Mouse (Mus musculus) neural tube, embryonic 11.5 days (tissue): Measurements from ENCODE around the gene Trabd. TPM values are rescaled to one million over a fixed set of nuclear protein-coding genes. Genes with fewer than 3 reads are reported as not detected.

Source experiments
- ATAC-seq: fragments of 200-750 bp; cut with Nextera tagmentation; 2 replicates; pipeline ENCODE4 v1.8.0; 2017; ENCODE audit warnings: moderate number of reproducible peaks, mild to moderate bottlenecking, moderate TSS enrichment, moderate library complexity; ENCODE audit not compliant: insufficient read depth, low FRiP score, low TSS enrichment
- DNase-seq: peaks from one replicate; pipeline ENCODE4 v3.0.0-alpha.2; 2015; ENCODE audit warnings: low spot score
- H3K27ac ChIP-seq: fragments of 300-500 bp; sonication (generic); 2 replicates; pipeline ENCODE4 v1.5.1; 2014; ENCODE audit warnings: low read depth, mild to moderate bottlenecking, low read length
- H3K27me3 ChIP-seq: fragments of 300-500 bp; sonication (generic); 2 replicates; pipeline ENCODE4 v1.6.1; 2014; ENCODE audit warnings: mild to moderate bottlenecking, low read length, mixed read lengths; ENCODE audit not compliant: control insufficient read depth, insufficient read depth
- H3K36me3 ChIP-seq: fragments of 300-500 bp; sonication (generic); 2 replicates; pipeline ENCODE4 v1.6.1; 2014; ENCODE audit warnings: mild to moderate bottlenecking, low read length, moderate library complexity, mixed read lengths; ENCODE audit not compliant: control insufficient read depth, insufficient read depth
- H3K4me1 ChIP-seq: fragments of 300-500 bp; sonication (generic); 2 replicates; pipeline ENCODE4 v1.6.1; 2014; ENCODE audit warnings: low read length, mixed read lengths; ENCODE audit not compliant: control insufficient read depth, insufficient read depth
- H3K4me2 ChIP-seq: fragments of 300-500 bp; sonication (generic); 2 replicates; pipeline ENCODE4 v1.6.1; 2014; ENCODE audit warnings: low read depth, mild to moderate bottlenecking, moderate library complexity
- H3K4me3 ChIP-seq: fragments of 300-500 bp; sonication (generic); 2 replicates; pipeline ENCODE4 v1.5.1; 2014; ENCODE audit warnings: low read depth, low read length
- H3K9ac ChIP-seq: fragments of 300-500 bp; sonication (generic); 2 replicates; pipeline ENCODE4 v1.6.1; 2014; ENCODE audit warnings: mild to moderate bottlenecking, low read length
- H3K9me3 ChIP-seq: fragments of 300-500 bp; sonication (generic); 2 replicates; pipeline ENCODE4 v1.6.1; 2016; ENCODE audit warnings: low read length; ENCODE audit not compliant: control insufficient read depth
- WGBS: fragments of 180-500 bp; shearing (Covaris S2); extraction: QIAGEN DNeasy Blood & Tissue Kit; methylation state at CpG from one replicate; pipeline ENCODE4 v1.1.7; 2014; 5-methylcytosine and 5-hydroxymethylcytosine counted together
- polyA plus RNA-seq: library from polyadenylated mRNA; unstranded; fragments of >200 nt; fragmentation: Nextera tagmentation; extraction: Ambion mirVana; gene quantifications from 2 replicates; pipeline ENCODE4 v1.2.1, GENCODE M21; 2014

Trabd gene
- polyA plus RNA-seq, 1 experiment from 2014 or later: 53.3 TPM

DNA sequence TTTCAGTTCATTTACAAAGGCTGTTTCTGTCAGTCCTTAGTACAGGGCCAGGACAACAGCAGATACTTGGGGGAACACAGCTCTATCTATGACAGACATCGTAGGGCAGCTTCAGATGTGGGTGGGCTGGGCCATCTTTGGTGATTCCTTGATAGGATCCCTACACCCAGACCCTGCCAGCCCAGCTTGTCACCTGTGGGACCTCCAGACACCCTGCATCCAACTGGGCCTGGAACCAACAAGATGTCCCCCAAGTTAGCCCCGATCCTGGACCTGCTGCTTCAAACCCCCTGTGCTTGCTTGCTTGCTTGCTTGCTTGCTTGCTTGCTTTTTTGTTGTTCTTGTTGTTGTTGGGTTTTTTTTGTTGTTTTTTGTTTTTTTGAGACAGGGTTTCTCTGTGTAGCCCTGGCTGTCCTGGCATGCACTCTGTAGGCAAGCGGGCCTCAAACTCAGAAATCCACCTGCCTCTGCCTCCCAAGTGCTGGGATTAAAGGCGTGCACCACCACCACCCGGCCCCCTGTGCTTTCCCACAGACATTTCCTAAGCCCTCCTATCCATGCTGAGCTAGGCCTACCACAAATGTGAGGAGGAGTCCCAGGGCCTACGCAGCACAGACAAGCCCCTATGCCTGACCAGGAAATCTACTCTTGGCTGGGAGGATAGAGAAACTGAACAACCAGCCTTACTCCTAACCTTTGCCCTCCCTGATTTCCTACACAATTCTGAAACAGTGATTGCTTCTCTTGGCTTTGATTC is 13.0 kb upstream of the Trabd start:
- Histone ChIP-seq H3K4me2 (no peak overlapping the region), H3K4me1 (no peaks in the 10 kb centered on the region; the same call in 1 of the 2 replicates), H3K4me3 (no peak overlapping the region), H3K27me3 (peaks cover 28% of the 10 kb centered on the region), H3K9ac (no peak overlapping the region), H3K9me3 (no peaks in the 10 kb centered on the region), H3K36me3 (no peaks in the 10 kb centered on the region), H3K27ac (no peak overlapping the region)
- no peak for ATAC-seq
- no peak for DNase-seq
- 92% methylated on average over 6 of the region's 6 CpGs for WGBS

DNA sequence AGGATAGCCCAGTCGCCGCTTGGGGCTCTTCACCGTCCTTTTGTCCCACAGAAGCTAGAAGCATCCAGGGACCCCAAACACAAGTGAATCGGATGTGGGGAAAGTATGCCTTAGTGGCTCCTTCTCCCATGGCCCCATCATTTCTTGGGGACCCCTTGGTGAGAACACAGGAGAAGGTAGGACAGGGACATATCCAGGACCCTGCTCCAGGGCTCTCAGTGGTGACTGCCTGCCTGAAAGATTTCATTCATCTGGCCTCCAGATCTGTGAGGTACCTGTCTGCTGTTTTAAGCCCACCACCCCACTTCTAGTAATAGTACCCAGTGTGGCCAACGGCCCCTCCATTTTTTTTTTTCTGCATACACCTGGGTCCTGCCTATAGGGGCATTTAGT is 12.4 kb upstream of the Trabd start:
- H3K27me3 ChIP-seq: peaks cover 34% of the 10 kb centered on the region

DNA sequence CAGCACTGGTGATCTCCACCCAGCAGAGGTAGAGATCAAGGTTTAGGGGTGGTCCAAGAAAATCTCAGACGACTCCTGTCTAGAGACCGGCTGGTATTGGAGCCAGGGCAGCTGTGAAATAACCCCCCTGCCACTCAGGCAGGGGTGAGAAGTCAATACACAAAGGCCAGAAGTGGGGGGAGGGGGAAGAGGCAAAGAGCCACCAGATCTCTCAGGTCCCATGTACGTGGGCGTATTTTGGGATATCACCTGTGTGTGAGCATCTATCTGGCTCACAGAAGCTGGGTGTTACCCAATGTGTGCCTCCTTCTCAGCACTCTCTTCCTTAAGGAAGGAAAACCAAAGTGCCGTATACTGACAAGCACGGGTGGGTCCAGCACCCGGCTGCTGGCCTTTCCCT is 11.9 kb upstream of the Trabd start:
- Histone ChIP-seq H3K4me3 (no peak overlapping the region), H3K36me3 (no peaks in the 10 kb centered on the region), H3K9me3 (no peaks in the 10 kb centered on the region), H3K4me1 (no peaks in the 10 kb centered on the region; the same call in 1 of the 2 replicates), H3K27ac (no peak overlapping the region), H3K9ac (no peak overlapping the region), H3K4me2 (no peak overlapping the region), H3K27me3 (peaks cover 39% of the 10 kb centered on the region)
- 75% methylated on average over 7 of the region's 7 CpGs for WGBS
- no peak for ATAC-seq
- no peak for DNase-seq

More for the DNA sequence above, 12.4 kb upstream of the Trabd start:
- ATAC-seq (no peak), DNase-seq (no peak)
- Histone ChIP-seq H3K4me3 (no peak overlapping the region), H3K9ac (no peak overlapping the region), H3K36me3 (no peaks in the 10 kb centered on the region), H3K9me3 (no peaks in the 10 kb centered on the region), H3K4me1 (no peaks in the 10 kb centered on the region; the same call in 1 of the 2 replicates), H3K4me2 (no peak overlapping the region), H3K27ac (no peak overlapping the region)
- 93% methylated on average over 5 of the region's 5 CpGs for WGBS

DNA sequence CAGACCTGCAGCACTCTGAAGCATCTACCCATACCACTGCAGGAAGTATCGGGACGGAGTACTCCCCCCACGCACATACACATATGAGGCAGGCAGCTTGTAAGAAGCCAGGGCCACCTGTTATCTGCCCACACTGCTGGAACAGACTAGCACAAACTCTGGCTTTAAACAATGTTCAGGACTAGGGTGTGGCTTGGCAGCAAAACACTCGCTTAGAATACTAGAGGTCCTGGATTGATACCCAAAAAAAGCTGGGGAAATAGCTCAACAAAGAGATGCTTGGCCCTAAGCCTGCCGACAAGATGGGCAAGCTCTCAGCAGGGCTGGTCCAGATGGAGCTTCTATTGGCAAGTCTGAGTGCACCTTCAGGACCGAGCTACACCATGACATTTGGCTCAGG is 11.4 kb upstream of the Trabd start:
- Histone ChIP-seq H3K4me1 (no peaks in the 10 kb centered on the region; the same call in 1 of the 2 replicates), H3K27ac (no peak overlapping the region), H3K36me3 (no peaks in the 10 kb centered on the region), H3K9ac (no peak overlapping the region), H3K4me3 (no peak overlapping the region), H3K9me3 (no peaks in the 10 kb centered on the region), H3K27me3 (peaks cover 42% of the 10 kb centered on the region), H3K4me2 (no peak overlapping the region)
- DNase-seq: no peak
- WGBS: 69% methylated on average over 6 of the region's 6 CpGs
- ATAC-seq: no peak

DNA sequence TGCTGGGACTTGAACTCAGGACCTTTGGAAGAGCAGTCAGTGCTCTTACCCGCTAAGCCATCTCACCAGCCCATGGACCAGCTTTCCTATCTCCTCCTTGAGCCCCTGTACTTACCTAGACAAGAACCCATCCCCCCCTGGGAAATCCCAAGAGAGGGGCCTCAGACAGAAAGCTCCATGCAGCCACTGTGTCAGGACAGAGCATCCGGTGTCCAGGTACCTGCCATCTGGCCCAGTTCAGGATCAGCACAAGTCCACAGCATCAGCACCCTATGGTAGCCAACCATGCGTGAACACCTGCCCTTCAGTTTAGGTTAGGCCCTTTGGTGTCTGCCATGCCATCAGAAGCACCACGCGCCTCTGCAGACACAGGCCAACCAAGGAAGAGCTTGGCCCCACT is 10.0 kb upstream of the Trabd start:
- Histone ChIP-seq H3K9me3 (no peaks in the 10 kb centered on the region), H3K9ac (no peak overlapping the region), H3K4me3 (no peak overlapping the region), H3K4me2 (no peak overlapping the region), H3K36me3 (no peaks in the 10 kb centered on the region), H3K4me1 (no peaks in the 10 kb centered on the region; the same call in 1 of the 2 replicates), H3K27ac (no peak overlapping the region), H3K27me3 (peaks cover 43% of the 10 kb centered on the region)
- WGBS: 90% methylated on average over 5 of the region's 5 CpGs
- no peak for DNase-seq
- no peak for ATAC-seq

DNA sequence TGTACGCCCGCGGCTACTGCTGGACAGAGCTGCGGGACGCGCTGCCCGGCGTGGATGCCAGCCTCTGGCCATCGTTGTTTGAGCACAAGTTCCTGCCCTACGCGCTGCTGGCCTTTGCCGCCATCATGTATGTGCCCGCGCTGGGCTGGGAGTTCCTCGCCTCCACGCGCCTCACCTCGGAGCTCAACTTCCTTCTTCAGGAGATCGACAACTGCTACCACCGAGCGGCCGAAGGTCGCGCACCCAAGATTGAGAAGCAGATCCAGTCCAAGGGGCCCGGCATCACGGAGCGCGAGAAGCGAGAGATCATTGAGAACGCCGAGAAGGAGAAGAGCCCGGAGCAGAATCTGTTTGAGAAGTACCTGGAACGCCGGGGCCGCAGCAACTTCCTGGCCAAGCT is 7.3 kb upstream of the Trabd start:
- Histone ChIP-seq H3K9me3 (no peaks in the 10 kb centered on the region), H3K27me3 (peaks cover 35% of the 10 kb centered on the region), H3K27ac (no peak overlapping the region), H3K4me3 (no peak overlapping the region), H3K36me3 (no peaks in the 10 kb centered on the region), H3K4me1 (no peaks in the 10 kb centered on the region; the same call in 1 of the 2 replicates), H3K4me2 (no peak overlapping the region), H3K9ac (no peak overlapping the region)
- DNase-seq: no peak
- 25% methylated on average over 35 of the region's 35 CpGs for WGBS
- no peak for ATAC-seq

DNA sequence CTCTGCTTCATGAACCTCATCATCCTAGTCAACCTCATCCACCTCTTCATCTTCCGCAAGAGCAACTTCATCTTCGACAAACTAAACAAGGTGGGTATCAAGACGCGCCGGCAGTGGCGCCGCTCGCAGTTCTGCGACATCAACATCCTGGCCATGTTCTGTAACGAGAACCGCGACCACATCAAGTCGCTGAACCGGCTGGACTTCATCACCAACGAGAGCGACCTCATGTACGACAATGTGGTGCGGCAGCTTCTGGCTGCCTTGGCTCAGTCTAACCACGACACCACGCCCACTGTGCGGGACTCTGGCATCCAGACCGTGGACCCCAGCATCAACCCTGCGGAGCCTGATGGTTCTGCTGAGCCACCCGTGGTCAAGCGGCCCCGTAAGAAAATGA is 6.7 kb upstream of the Trabd start:
- H3K4me3 ChIP-seq: no peak overlapping the region
- H3K9ac ChIP-seq: no peak overlapping the region
- no peak overlapping the region for H3K4me2 ChIP-seq
- H3K27me3 ChIP-seq: peaks cover 35% of the 10 kb centered on the region
- DNase-seq (no peak), ATAC-seq (no peak)
- no peaks in the 10 kb centered on the region; the same call in 1 of the 2 replicates for H3K4me1 ChIP-seq
- no peak overlapping the region for H3K27ac ChIP-seq
- H3K9me3 ChIP-seq: no peaks in the 10 kb centered on the region
- 30% methylated on average over 26 of the region's 26 CpGs for WGBS
- H3K36me3 ChIP-seq: no peaks in the 10 kb centered on the region

DNA sequence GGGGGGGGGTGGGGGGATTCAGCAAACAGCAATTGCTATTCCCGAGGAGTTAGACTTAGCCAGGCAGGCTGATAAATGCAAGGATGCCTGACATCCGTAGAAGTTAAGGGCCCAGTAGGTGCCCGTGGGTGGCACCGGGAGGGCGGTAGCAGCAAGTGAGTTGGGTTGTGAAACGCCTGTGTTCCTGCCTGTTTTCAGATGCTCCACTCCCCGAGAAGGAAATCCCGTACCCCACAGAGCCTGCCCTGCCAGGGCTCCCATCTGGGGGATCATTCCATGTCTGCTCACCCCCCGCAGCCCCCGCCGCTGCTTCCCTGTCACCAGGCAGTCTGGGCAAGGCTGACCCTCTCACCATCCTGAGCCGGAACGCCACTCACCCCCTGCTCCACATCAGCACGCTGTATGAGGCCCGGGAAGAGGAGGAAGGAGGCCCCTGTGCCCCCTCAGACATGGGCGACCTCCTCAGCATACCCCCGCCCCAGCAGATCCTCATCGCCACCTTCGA is 5.5 kb upstream of the Trabd start:
- H3K27ac ChIP-seq: no peak overlapping the region
- ATAC-seq (no peak), DNase-seq (no peak)
- H3K9me3 ChIP-seq: no peaks in the 10 kb centered on the region
- no peak overlapping the region for H3K4me2 ChIP-seq
- H3K9ac ChIP-seq: no peak overlapping the region
- peaks cover 35% of the 10 kb centered on the region for H3K27me3 ChIP-seq
- 81% methylated on average over 19 of the region's 19 CpGs for WGBS
- no peaks in the 10 kb centered on the region for H3K36me3 ChIP-seq
- no peak overlapping the region for H3K4me3 ChIP-seq
- H3K4me1 ChIP-seq: no peaks in the 10 kb centered on the region; the same call in 1 of the 2 replicates

DNA sequence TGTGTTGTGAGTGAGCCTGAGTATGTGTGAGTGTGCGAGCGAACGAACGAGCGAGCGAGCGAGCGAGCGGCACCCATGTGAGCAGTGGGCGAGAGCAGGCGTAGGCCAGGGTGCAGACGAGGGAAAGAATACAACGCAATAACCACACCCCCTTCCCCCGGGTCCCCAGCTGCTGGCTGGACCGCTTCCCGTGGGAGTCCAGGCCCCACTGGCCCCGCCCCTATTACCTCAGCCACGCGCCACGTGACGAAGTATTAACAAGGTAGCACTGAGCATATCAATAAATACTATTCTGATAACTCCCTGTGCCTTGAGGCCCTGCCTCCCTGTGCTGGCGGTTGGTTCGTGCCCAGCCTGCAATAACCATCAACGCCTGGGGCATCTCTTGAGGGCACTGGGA is 4.3 kb upstream of the Trabd start:
- ATAC-seq (no peak), DNase-seq (no peak)
- Histone ChIP-seq H3K9me3 (no peaks in the 10 kb centered on the region), H3K4me3 (no peak overlapping the region), H3K4me2 (no peak overlapping the region), H3K27ac (no peak overlapping the region), H3K36me3 (no peaks in the 10 kb centered on the region), H3K4me1 (peaks cover 7% of the 10 kb centered on the region), H3K27me3 (peaks cover 35% of the 10 kb centered on the region), H3K9ac (no peak overlapping the region)
- 75% methylated on average over 24 of the region's 24 CpGs for WGBS
